Mouse (Mus musculus): ENCODE data around the gene Fnbp1.
"Not testable (repeated sequence)": the region's sequence is repeated elsewhere in the genome, so short reads cannot be mapped to it uniquely, and the experiment has no call there.

- TF ChIP-seq CTCF (conservative IDR thresholded peaks at IDR 0.05; ENCODE audit: low read length); NANOG (IDR thresholded peaks at IDR 0.05; ENCODE audit: borderline replicate concordance, low read length): not testable (repeated sequence)
Measured at GRCm38 (mm10) chr2:31167571-31167970, 25.8 kb upstream of the Fnbp1 start.

Data from E14TG2a.4 (cell line).